Mouse (Mus musculus): ENCODE measurements around the gene 0610010F05Rik. TPM values are rescaled to one million over a fixed set of nuclear protein-coding genes. Genes with fewer than 3 reads are reported as not detected.
A peak's percentile ranks its signal among the peaks of the same experiment; 100 is the strongest.
"Not testable (repeated sequence)": the region's sequence is repeated elsewhere in the genome, so short reads cannot be mapped to it uniquely, and the experiment has no call there.

The 0610010F05Rik gene
- polyA plus RNA-seq, 1 experiment, result 24.2 TPM

DNA sequence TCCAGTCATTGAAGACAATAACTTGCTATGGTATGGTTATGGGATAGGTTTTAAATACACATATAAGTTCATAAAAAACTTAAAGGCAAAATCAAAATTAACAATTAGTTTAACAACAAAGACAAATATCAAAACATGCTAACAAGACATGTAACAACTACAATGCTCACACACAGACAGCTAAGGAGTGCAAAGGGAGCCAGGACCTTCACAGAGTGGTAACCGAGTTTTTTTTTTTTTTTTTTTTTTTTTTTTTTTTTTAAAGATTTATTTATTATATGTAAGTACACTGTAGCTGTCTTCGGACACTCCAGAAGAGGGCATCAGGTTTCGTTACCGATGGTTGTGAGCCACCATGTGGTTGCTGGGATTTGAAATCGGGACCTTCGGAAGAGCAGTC, 26.1 kb downstream of the 0610010F05Rik start:
- DNase-seq (ENCODE audit: extremely low spot score in 1 of 2, low spot score in 1 of 2), result not testable (repeated sequence)

DNA sequence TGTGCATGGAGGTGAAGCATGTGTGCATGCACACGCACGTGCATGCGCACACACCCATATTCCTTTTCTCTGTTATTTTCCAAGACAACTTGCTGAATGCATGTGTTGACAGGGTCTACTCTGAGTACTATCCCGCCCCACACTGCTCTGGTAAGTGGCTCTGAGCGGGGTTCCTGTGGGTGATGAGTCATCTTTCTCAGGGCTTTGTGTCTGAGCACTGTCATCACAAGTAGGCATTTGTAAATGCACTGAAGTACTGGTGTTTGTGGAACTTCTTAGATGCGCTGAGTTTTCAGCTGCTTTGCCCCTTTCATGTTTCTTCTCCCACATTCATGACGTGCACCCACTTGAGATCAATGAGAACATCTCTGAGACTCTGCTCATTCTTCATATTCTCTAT, 63.3 kb downstream of the 0610010F05Rik start:
- DNase-seq (ENCODE audit: extremely low spot score in 1 of 2, low spot score in 1 of 2), result peak in 1 of 2 experiments; percentile 24

DNA sequence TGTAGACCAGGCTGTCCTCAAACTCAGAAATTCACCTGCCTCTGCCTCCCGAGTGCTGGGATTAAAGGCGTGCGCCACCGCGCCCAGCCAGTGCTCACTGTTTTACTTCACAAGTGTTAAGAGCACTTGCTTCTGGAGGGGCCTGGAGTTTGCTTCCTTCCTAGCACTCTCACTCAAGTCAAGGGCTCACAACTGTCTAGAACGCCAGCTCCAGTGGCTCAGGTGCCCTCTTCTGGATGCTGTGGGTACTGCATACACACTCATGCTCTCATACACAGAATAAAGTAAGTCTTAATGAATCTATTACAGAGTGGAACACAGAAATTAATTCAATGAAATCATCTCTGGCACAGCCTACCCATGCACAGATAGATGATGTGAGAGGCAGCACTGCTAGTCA, 67.7 kb downstream of the 0610010F05Rik start:
- peak; percentile 38 to 91 for DNase-seq (ENCODE audit: extremely low spot score in 1 of 2, low spot score in 1 of 2)

DNA sequence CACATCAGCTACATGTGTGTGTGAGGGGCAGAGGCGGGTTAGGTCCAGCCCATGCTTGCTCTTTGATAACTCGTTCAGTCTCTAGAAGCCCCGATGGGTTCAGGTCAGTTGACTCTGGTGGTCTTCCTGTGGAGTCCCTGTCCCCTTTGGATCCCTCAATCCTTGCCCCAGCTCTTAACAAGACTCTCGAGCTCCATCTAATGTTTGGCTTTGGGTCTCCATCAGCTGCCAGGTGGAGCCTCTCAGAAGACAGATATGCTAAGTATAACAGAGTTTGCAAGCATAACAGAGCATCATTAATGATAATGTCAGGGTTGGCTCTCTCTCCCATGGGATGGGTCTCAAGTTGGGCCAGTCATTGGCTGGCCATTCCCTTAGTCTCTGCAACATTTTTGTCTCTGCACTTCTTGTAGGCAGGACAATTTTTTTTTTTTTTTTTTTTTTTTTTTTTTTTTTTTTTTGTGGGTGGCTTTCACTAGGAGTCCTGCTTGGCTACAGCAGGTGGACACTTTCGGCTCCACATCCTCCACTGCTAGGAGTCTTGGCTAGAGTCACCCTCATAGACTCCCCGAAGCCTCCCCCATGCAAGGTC, 76.3 kb downstream of the 0610010F05Rik start:
- no peak for DNase-seq (ENCODE audit: extremely low spot score in 1 of 2, low spot score in 1 of 2)

DNA sequence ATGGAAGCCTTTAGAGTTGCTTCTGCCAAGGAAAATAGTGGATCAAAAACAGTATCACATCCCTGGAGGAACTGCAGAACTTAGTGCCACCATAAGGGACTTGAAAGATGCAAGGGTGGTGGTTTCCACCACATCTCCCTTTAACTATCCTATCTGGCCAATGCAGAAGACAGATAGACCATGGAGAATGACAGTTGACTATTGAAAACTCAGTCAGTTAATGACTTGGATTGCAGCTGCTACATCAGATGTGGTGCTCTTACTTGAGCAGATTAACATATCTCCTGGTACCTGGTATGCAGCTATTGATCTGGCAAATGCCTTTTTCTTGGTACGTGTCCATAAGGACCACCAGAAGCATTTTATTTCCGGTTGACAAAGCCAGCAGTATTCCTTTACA, 96.0 kb downstream of the 0610010F05Rik start:
- no peak for DNase-seq (ENCODE audit: extremely low spot score in 1 of 2, low spot score in 1 of 2)

DNA sequence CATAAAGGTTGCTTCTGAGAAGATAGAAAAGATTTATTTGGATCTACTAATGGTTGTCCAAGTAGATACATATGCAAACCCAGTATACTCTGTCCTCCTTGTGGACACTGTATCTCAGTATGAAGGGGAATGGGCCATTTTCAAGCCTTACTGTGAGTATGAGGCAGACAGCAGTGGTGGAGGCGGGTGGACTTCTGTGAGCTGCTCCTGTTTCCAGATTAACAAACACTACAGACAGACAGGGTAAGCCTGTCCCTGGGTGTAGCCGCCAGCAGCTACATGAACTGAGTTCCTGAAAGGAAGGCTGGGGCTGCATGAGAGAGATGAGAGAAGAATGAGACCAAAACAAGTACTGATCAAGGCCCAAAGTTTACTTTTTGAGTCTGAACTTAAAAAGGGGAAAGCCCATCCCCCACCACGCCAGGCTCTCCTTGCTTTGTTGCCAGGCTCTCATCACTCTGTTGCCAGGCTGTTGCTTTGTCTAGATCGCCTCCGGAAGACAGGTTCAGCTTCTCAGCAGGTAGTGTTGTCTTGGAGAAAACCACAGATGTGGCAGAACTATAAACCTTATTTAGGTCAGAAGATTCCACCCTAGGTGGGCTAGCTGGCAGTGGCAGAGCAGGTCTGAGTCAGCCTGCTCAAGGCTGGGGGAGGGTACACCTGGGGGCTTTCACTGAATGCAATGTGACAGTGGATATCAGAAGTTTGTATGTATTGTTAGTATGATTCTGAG, 112.8 kb downstream of the 0610010F05Rik start, which contains the start of gene 1700093K21Rik:
Gene 1700093K21Rik (minus strand): TSS at position 683 of the 733 bp plus-strand sequence.
- DNase-seq (ENCODE audit: extremely low spot score in 1 of 2, low spot score in 1 of 2), result no peak

DNA sequence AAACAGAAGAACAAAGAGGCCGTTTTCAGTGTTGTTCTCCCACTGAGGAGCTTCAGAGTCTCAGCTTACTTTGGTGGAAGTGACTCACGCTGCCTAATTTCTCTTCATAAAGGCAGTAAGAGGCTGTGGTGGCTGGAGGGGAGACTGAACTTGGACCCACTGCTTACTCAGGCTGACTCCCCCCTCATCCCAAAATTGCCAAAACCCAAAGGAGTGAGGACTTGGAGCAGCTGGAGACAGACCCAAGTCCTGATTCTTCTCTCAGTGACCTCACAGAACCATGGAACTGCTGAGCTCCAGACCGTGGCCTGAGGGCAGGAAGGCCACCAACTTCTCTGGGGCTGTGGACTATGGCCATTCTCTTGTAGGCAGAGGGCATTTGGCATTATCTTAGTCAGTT, 114.5 kb downstream of the 0610010F05Rik start:
- DNase-seq (ENCODE audit: extremely low spot score in 1 of 2, low spot score in 1 of 2), result no peak

DNA sequence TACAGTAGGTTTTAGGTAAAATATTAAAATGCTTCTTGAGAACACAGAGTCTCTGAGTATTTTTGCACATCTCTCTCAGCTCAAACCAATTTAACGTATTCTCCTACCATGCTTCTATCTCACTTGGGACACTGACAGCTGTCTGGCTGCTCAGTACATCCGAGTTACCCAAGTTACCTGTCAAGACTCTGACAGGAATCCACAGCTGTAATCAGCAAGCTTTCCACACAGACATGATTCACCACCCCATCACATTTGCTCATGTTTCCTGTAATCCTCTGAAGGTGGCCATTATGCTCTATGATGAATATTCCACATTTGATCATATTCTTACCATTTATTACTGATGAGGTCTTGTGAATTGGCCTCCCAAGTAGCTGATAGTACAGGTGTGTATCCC, 118.1 kb downstream of the 0610010F05Rik start:
- DNase-seq (ENCODE audit: extremely low spot score in 1 of 2, low spot score in 1 of 2), result no peak

Other genes with a start within 250 kb of the 0610010F05Rik start
- 45.0 and 47.8 TPM in 2 replicates for gene Ahsa2, start 135.6 kb downstream of the 0610010F05Rik start, polyA plus RNA-seq (2012; rRNA removed)
- 0.99 and 1.8 TPM in 2 replicates for gene 1700093K21Rik, start 112.5 kb downstream of the 0610010F05Rik start, polyA plus RNA-seq (2012; rRNA removed)
- 10.1 and 12.5 TPM in 2 replicates for gene Pus10, start 32.0 kb upstream of the 0610010F05Rik start, polyA plus RNA-seq (2012; rRNA removed)
- gene Pex13, start 32.3 kb upstream of the 0610010F05Rik start, polyA plus RNA-seq (2012; rRNA removed), result 13.4 and 15.8 TPM in 2 replicates
- 2.3 and 2.5 TPM in 2 replicates for gene Rel, start 137.3 kb upstream of the 0610010F05Rik start, polyA plus RNA-seq (2012; rRNA removed)

All from frontal cortex, adult 2 months (tissue).